Mouse (Mus musculus) adipocyte (in vitro differentiated cells): ENCODE measurements at regions not wholly inside any gene's neighbourhood (a gene's known extent, or its start where the extent isn't known, plus 50 kb on each side); places are given as distances from the start of the nearest gene placed in this dataset.

Experiments used
- DNase-seq: peaks from one replicate; pipeline ENCODE4 v3.0.0-alpha.2; 2016; ENCODE audit warnings: low spot score

DNA sequence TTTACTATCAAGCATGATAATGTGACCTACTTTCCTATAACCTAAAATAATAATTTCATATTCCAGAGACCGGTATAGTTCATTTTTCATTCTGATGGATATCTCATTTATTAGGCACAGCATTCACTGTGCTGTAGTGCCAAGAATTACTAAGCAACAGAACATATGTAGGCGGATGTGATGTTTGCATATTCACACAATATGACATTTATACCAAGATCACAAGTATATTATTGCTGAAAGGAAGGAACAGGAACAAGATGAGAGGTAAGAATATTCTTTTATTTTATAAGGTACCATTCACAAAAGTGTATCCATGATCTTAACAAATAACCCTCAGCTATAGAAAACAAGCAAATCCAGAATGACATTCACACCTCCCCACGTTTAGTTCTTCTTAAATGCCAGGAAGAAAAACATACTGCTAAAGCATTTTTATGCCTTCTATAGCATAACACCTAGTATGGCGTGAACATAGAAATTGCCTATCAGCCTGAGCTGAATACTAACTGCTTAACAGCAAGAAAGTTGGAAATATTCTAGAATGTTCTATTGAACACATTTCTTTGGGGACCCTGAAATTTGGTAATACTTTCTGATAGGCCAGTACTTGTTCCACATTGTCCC is 1062.8 kb upstream of the Acvr2a start:
- no peak for DNase-seq

DNA sequence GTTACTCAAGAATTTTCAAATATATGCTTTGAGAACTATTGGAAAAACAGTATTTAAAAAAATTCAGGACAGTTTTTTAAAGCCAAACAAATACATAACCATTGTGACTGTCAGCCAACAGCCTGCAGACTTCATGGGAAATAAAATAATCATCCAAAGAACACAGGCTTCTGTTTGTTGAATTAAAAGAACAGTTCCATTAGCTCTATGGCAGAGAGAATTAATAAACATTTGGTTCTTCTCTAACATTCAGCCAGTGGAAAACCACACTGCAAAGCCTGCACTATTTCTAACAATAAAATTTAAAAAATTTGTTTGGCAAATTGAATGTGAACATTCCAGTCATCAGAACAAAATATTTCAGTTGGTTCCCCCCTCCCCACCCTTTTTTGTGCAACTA is 1058.2 kb upstream of the Acvr2a start:
- DNase-seq = no peak

DNA sequence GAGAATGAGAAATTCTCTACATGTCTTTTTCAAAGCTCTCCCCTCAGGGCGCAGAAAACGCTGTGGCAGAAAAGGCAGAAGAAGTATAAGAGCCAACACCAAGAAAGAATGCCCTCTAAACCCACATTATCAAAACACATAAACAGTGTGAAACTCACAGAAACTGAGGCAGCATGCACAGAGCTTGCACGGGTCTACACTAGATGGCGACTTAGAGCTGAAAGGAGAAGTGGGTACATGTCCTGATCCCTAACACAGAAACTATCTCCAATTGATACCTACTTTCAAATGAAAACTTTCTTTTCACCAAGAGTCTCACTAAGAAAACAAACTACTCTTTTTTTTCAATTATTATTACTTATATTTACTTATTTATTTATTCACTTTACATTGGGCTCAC is 1057.7 kb upstream of the Acvr2a start:
- no peak for DNase-seq

DNA sequence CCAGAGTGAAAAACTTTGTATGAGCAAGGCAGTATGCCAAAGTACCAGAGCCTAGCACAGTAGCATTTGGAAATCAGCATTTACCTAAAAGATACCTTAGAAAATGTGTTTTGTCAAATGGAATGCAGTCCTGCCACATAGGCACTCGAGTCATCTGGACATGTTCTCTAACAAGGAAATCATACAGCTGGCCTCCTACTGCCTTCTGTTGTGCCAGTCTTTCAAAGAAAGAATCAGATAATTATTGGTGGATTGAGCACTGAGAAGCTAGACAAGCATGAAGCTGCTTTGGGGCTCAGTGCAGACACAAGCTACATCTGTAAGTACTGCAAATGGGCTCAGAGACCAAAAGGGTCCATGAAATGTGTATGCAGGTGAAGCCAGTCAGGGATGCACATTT is 1038.1 kb upstream of the Acvr2a start:
- DNase-seq = no peak

DNA sequence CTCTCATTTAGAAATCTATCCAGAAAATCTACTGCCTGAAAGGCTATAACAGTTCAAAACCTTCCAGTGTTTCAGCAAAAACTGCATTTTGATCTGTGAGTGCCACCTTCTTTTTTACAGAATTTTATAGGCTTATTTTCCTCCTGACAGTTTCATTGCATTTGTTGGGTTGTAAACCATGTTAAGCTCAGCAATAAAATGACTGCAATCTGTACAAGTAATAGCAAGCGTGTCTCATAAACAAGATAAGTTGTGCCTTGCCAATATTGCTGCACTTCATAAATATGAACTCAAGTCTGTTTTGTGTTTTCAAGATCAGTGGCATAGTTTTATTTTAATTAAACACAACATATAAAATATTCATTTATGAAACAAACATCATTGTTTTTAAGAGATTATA is 1036.9 kb upstream of the Acvr2a start:
- no peak for DNase-seq

DNA sequence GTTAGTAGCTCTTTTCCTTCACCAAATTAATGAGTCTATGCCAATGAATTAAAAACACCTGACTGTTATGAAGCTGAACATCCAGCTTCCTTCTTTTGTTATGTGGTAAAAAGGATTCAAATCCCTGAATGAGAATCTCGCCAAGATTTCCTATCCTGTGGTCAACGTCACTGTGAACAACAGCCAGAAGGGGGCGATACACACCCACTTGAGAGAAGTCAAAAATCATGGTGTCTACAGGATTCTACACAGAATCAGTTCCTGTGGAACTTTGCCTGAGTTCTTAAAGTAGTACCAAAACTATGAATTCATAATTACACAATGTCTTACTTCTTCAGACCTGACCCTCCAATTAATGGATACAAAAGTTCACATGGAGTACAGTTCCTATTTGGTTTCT is 1028.1 kb upstream of the Acvr2a start:
- peak; percentile 55 for DNase-seq

DNA sequence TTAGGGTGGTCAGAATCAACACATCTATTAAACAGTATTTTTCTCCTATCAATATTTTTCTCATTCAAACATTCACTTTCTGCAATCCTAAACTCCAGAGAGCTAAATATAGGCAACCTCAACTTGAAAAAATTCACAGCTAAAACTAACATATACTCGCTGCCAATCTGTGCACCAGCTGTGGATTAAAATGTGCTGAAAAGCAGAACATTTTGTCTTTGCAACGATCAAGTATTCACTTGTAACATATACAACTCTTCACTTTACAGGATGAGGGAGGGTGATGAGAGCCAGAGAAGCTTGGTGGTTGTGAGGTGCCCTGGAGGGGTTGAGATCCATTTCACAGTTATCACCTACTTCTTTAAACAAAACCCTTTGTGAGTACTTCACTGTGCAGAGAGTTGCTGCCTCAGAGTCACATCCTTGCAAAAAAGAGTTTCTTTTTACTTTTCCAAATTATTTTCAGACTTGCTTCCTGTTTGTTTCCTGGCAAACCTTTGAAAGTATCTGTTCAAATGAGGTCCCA is 991.1 kb upstream of the Acvr2a start:
- no peak for DNase-seq

DNA sequence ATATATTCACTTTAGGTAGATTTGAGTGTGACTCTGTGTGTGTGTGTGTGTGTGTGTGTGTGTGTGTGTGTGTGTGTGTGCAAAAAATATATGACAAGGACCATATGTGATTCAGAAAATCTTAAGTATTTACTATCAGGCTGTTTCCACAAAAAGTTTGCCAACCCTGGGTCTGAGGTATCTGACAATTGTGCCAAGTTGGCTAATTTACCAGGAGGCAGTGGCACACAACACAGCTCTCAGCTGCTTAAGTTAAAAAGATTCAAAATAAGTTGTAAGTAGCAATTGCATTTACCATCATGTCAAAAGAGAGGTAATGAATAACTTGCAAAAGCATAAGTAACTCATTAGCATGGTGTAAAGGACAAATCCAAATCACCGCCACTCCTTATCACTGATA is 981.4 kb upstream of the Acvr2a start:
- no peak for DNase-seq

DNA sequence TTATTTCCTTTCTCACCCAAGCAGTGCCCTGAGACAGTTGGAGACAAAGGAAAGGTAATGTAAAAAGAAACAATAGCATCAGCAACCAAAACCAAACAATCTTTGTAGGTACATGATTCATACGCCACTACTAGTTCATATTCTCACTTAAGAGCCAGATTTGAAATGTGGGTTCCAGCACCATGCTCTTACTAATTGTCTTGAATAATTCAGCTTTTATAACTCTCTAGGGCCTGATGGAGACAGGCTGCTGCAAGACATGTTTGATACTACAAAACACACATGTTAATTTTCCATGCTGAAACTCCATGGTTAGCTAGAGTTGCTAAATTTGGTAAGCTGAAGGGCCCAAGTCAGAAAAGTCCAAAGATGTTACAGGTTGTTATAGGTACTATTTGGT is 980.4 kb upstream of the Acvr2a start:
- no peak for DNase-seq

DNA sequence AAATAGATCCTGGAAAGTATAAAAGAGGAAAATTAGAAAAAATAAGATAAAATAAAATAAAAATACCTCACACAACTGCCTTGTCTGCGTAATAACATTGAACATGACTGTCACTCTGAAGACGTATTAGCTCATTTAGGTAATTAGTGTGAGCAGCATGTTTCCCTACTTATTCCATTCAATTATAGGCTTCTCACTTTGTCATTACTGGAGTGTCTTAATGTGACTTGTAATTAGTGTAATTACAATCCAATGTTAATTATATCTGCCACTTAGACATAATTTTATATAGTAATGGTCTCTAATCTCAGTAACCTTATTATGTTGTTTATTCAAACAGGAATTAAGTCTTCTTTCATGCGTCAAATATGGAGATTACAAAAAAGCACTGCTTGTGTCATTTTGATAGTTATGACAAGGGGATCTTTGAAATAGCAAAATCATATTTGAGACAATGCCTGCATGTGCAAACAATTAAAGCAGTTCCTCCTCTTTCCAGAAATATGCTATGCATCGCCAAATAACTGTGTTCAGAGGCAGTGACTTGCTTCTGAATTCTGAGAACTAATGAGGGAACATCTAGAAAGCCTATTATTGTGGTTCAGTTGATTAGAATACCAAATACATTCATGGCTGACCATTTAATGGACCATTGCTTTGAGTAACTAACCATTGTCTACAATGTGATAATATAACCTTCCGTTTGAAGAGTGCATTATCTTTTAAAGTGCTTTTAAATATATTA is 979.7 kb upstream of the Acvr2a start:
- no peak for DNase-seq

DNA sequence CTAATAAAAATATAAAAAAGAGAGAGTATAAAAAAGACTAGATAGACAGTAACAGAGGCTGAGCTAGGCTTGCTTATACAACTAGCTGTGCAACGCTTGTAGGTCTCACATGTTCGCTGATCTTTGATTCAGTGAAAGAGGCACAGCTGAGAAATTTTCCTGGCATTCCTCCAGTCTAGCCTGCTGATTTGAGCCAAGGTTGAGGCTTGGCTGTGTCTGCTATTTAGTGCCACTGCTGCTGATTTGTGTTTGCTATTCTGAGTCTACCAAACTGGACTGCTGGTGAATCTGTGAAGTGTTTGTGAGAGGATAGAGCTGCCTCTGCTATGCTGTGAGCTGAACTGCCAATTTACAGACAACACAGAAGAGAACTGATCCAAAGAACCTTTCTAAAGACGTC is 956.7 kb upstream of the Acvr2a start:
- peak; percentile 54 for DNase-seq

DNA sequence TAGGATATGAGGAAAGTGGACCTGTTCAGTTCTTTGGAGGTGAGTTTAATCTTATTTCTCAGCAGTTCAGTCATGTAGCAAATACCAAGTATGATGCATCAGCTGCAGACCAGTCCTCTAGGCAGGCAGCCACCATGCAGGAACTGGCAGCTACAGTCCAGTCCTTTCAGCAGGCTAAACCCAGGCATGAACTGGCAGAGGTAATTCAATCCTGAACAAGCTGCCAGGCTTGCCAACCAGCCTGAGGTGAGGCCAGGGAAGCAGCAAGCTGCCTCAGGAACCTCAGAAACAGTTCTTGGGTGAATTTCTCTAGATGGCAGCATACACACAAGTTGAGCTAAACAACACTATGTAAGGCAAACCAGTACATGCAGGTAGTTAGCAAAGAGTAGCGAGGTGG is 951.5 kb upstream of the Acvr2a start:
- no peak for DNase-seq

DNA sequence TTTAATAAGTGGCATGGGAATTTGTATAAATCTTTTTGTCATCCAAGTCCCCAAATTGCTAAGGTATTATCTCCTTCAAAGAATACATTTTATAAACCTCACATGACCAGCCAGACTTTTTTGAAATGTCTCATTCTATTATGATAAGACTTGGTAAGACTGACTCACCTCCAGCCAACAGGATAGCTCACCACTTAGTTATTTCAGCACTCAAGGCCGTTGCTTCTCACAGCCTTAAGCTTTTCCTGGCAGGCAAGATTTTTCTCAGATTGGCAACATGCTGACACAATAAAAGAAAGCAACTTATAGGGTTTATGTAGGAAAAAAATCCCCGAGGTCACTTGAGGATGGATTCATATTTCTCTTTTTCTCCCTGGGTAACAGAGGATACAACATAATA is 935.9 kb upstream of the Acvr2a start:
- DNase-seq = no peak

DNA sequence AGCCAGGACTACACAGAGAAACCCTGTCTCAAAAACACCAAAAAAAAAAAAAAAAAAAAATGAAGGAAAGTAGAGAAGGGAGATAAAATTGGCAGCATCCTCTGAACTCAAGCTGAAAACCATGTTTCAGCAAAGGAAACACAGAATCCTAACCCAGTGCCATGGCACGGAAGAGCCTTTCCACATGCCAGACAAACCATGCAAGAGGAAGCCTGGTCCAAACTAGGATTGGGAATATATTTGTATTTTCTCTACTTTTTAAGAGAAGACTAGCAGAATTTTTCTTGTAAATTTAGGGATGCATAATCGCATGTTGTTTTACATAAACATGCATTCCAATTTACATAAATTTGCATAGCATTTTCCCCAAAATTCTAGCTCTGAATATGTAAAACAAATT is 934.8 kb upstream of the Acvr2a start:
- DNase-seq = no peak

DNA sequence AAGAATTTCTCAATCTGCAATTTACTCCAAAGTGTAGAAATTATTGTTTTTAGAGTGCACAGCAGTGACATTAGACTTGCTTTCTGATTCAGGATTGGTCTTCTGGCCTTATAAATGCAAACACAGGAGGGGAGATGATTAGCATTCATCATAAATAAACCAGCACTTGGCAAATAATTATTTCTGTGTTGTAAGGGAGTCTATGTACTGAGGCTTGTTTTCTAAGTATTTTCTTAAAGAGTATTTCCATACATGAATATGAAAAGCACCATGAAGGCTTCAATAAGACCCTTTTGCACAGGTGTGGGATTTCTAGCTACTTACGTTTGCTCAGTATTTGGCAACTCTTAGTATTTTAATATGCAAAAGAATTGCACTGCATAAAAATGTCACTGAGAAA is 934.1 kb upstream of the Acvr2a start:
- no peak for DNase-seq

DNA sequence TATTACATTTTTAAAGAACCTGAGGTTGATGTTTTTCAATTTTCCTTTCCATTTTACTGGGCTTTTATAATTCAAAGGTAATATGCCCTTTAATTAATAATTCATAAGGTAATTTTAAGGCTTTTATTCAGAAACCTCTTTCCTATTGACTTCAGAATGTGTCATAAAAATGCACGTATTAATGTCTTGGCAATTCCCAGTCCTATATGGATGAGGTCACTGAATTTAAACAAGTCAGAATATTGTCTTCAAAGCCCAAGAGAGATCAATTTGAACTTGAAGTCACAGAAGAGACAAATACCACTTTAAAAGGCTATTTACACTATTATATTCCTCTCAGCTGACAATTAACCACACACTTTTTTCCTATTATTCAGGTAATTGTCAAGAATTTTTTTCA is 925.7 kb upstream of the Acvr2a start:
- no peak for DNase-seq

DNA sequence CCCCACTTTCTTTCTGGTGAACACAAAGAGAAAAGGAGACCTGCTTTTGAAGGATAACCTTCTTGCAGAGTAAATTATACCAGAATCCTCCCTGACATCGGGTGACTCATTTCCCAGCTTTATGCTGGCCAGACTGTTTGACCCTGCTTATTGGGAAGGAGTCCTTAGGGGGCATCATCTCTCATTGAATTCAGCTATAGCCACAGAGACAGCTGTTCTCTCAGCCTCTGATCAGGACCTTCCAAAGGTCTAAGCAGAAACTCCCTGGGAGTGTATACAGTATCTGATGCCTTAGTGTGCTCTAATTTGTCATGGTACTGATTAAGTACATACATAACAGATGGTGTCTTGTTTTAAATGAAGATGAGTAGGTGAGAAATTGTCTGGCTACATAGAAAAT is 922.5 kb upstream of the Acvr2a start:
- DNase-seq = no peak

DNA sequence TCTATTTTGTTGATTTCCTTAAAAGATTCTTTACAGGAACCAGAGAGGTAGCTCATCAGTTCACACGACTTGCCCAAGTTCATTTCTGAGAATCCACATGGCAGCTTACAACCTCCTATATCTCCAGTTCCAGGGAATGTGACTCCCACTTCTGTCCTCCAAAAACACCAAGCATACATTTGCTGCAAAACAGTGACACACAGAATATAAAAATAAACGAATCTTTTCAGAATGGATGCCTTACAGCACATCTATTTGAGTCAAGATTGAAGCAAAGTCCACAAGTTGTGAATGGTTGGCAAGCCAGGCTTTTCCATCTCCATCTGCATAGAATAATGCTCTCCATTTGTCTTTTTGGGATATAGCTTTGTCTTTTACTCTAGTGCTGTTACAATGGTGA is 921.0 kb upstream of the Acvr2a start:
- no peak for DNase-seq

DNA sequence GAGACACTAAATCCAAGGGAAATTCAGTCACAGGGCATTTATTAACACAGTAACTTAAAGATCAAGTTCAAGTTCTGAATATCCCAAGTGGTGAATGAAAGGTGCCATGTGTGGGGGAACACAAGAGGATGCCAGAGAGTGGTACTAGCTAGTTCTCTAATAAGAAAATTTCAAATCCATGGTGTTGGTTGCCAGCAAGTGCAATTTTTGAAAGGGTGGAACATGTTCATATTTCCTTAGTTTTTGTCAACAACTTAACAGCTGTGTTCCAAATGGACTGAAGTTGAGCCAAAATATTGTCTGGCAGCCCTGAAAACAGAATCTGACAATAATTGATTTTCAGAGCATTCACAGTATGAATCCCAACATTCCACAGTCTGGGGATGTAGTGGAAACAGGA is 919.1 kb upstream of the Acvr2a start:
- DNase-seq = no peak

DNA sequence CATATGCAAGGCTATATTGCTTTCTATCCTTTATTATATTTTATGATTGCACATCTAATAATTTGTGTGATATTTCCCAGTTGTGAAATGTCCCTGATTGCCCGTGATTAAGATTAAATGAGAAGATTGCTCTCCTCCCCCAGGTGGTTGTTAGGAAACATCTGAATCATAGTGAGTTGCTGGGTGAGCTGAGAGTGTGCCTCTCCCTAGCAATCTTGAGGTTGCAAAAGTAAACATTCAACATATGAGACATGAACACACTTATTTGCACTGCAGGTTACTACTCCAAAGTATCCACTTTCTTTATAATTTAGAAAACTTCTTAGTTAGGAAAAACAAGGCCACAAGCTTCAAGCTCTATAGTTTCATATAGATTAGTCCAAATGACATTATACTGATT is 899.6 kb upstream of the Acvr2a start:
- DNase-seq = no peak

DNA sequence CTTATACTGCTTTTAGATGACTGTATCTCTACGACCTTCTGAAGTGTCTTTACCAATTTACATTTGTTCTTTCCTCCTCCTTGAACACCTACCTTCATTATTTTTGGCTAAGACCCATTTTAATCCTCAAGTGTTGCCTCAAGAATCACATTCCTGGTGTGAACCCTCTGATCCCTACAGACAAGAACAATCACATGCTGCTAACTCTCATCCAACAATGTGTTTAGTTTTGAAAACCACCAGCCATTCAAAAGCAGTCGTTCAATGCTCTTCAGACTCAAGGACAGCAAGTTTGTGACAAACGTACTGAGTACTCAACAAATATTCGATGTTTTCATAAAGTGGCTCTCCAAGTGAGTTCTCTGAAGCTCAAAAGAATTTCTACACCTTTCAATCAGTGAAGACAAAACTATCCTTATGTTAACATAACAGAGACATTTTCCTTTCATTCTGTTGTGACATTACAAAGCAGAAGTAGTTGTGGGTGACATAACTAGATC is 898.9 kb upstream of the Acvr2a start:
- no peak for DNase-seq

DNA sequence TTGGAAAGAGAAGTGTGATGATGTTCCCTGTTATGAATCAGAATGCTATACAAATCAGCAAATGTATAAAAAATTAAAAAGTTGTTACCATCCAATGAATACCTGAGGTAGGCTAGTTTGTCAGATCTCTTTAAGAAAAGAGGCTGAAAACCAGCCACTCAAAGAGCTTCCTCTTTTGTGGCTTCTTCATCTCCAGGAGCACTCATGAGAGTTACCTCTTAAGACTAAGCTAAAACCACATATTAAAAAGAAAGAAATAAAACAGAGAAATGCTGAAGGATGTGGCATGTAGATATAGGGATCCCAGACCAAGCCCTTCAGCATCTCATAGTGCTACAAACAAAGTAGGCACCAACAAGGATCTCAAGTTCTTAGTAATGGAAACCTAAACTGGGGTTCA is 890.9 kb upstream of the Acvr2a start:
- DNase-seq = no peak

DNA sequence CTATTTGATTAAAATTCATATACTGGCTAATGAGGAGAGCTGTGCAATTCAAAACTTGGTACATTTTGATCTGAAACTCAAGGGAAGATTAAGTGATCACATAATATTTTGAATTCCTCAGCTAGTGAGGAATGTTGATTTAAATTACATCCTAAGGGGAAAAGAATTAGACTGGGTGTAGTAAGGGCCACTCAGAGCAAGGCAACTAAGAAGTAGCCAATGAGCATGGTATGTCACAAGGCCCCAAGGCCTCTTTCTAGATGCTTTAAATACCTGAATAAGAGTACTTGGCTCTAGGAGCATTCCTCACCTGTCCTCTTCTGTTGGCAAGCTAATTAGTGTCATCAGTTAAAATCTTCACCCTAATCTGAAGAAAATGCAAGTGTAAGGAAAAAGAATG is 887.3 kb upstream of the Acvr2a start:
- DNase-seq = no peak

DNA sequence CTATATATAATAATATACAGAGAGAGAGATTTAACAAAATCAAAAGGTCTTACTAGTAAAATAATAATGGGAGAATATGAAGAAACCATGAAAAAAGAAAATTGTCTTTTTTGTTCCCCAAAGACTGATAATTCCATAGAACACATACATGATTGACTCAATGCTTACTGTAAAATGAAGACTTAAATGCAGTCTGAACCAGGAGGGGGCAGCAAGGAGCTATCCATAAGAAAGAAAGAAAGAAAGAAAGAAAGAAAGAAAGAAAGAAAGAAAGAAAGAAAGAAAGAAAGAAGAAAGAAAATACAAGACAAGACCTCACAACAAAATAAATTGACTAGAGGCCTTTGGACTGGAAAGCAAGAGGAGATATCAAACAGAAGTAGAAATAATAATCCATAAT is 868.8 kb upstream of the Acvr2a start:
- peak; percentile 44 for DNase-seq
